Mouse (Mus musculus) liver, embryonic 12.5 days (tissue): ENCODE measurements at regions not wholly inside any gene's neighbourhood (a gene's known extent, or its start where the extent isn't known, plus 50 kb on each side); places are given as distances from the start of the nearest gene placed in this dataset.

ENCODE experiments used
- ATAC-seq: fragments of 200-750 bp; cut with Nextera tagmentation; 2 replicates; pipeline ENCODE4 v1.8.0; 2017; ENCODE audit warnings: moderate number of reproducible peaks, mild to moderate bottlenecking, moderate library complexity
- H3K27ac ChIP-seq: fragments of 300-500 bp; sonication (generic); 2 replicates; pipeline ENCODE4 v1.5.1; 2016; ENCODE audit warnings: mild to moderate bottlenecking
- H3K27me3 ChIP-seq: fragments of 300-500 bp; sonication (generic); replicated peaks from 2 replicates; pipeline ENCODE4 v1.6.1; 2016; ENCODE audit warnings: mild to moderate bottlenecking, moderate library complexity
- H3K36me3 ChIP-seq: fragments of 300-500 bp; sonication (generic); 2 replicates; pipeline ENCODE4 v1.6.1; 2016; ENCODE audit warnings: mild to moderate bottlenecking, moderate library complexity
- H3K4me1 ChIP-seq: fragments of 300-500 bp; sonication (generic); 2 replicates; pipeline ENCODE4 v1.6.1; 2016
- H3K4me2 ChIP-seq: fragments of 300-500 bp; sonication (generic); 2 replicates; pipeline ENCODE4 v1.6.1; 2016; ENCODE audit warnings: mild to moderate bottlenecking, moderate library complexity
- H3K4me3 ChIP-seq: fragments of 300-500 bp; sonication (generic); 2 replicates; pipeline ENCODE4 v1.5.1; 2016; ENCODE audit warnings: mild to moderate bottlenecking, moderate library complexity
- H3K9ac ChIP-seq: fragments of 300-500 bp; sonication (generic); 2 replicates; pipeline ENCODE4 v1.6.1; 2016; ENCODE audit warnings: mild to moderate bottlenecking, moderate library complexity
- H3K9me3 ChIP-seq: fragments of 300-500 bp; sonication (generic); replicated peaks from 2 replicates; pipeline ENCODE4 v1.6.1; 2016; ENCODE audit warnings: mild to moderate bottlenecking, moderate library complexity
- WGBS: fragments of 180-500 bp; shearing (Covaris S2); methylation state at CpG from one replicate; pipeline ENCODE4 v1.1.7; 2016; ENCODE audit not compliant: insufficient replicate concordance; 5-methylcytosine and 5-hydroxymethylcytosine counted together

DNA sequence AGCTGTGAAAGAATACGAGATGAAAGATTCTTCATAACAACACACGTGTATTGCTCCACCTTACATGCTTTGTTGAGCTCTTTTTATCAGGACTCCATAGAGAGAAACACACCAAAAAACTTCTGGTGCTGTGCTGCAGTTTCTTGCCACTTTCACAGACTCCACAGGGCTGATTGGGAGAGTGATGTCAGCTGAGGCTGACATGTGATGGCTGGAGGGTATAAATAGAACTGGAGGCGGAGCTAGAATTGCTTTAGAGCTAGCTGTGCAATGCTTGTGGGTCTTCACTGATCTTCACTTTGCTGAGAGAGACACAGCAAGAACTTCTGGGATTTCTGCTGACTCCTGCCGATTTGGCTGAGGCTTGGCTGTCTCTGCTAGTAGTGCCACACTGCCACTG lies 285.3 kb downstream of the Epha4 start:
- Histone ChIP-seq H3K4me1 (peaks cover 3% of the 10 kb centered on the region; the same call in 1 of the 2 replicates), H3K9me3 (no peaks in the 10 kb centered on the region), H3K4me3 (no peak overlapping the region), H3K27ac (no peak overlapping the region), H3K4me2 (no peak overlapping the region), H3K9ac (no peak overlapping the region), H3K27me3 (0 out of 2 replicates have a peak, but pooled peaks cover 3% of the 10 kb centered on the region), H3K36me3 (no peaks in the 10 kb centered on the region)
- WGBS = 67% methylated on average over 4 of the region's 4 CpGs
- no peak for ATAC-seq

DNA sequence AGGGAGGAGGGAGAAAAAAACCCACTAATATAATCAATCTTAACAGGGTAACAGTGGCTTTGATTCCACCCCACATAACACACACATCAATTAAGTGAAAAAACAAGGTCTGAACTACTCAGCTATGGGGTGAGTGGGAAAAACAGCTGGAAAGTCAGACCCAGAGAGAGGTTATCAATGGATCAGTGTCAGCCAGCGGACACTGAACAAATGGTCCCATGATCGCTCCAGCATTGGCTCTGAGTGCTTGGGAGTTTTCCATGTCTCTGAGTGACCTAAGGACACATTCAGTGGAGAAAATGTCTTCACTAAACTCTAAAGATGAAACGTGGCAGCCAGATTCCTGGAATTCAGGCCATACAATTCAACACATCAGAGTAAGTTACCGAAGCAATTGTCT lies 281.9 kb downstream of the Epha4 start:
- 0 out of 2 replicates have a peak, but pooled peaks cover 3% of the 10 kb centered on the region for H3K27me3 ChIP-seq
- H3K27ac ChIP-seq = no peak overlapping the region
- no peak overlapping the region for H3K4me2 ChIP-seq
- no peak overlapping the region for H3K4me3 ChIP-seq
- ATAC-seq = no peak
- 71% methylated on average over 4 of the region's 4 CpGs for WGBS
- no peaks in the 10 kb centered on the region for H3K4me1 ChIP-seq
- no peaks in the 10 kb centered on the region for H3K9me3 ChIP-seq
- no peaks in the 10 kb centered on the region for H3K36me3 ChIP-seq
- H3K9ac ChIP-seq = no peak overlapping the region

DNA sequence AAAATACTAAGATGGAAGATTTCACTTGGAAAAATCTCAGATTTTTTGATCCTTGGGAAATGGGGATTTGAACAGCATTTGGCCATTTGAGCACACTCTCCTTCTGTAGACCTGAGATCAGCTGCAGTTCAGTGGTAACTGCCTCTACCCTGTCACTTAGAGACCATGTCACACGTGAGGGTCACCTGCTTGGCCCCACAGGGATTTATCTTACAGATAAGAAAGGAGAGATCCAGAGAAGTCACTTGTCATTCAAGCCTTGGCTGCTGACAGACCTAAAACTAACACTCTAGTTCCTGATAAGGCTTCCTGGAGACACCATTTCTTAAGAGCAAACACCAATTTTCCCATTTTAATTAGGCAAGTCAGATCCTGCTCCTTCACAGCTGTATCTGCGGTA lies 270.2 kb downstream of the Epha4 start:
- no peak overlapping the region for H3K27ac ChIP-seq
- H3K4me2 ChIP-seq = no peak overlapping the region
- H3K4me1 ChIP-seq = no peaks in the 10 kb centered on the region
- 10% methylated on average over 2 of the region's 2 CpGs for WGBS
- H3K27me3 ChIP-seq = 0 out of 2 replicates have a peak, but pooled peaks cover 6% of the 10 kb centered on the region
- no peaks in the 10 kb centered on the region for H3K36me3 ChIP-seq
- H3K4me3 ChIP-seq = no peak overlapping the region
- H3K9ac ChIP-seq = no peak overlapping the region
- H3K9me3 ChIP-seq = no peaks in the 10 kb centered on the region
- ATAC-seq = no peak

DNA sequence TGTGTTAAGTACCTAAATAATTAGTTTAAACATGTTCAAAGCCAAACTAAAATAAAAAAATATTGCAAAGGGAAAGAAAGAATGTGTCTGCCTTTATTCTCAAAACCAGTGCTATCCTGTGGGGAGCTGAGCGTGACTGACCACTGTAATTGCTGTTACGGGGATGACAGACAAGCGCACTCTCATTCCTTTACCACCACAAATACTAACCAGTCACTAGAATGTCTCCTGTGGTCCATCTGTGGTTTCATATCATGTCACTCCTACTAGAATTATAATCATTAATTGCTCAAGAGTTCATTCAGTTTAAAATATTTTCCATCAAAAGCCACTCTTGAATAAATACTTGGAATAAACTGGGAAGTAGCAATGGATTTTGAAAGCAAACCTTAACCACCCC lies 268.8 kb downstream of the Epha4 start:
- H3K4me1 ChIP-seq = no peaks in the 10 kb centered on the region
- H3K27ac ChIP-seq = no peak overlapping the region
- no peak for ATAC-seq
- no peaks in the 10 kb centered on the region for H3K9me3 ChIP-seq
- no peaks in the 10 kb centered on the region for H3K36me3 ChIP-seq
- H3K4me2 ChIP-seq = no peak overlapping the region
- no peak overlapping the region for H3K9ac ChIP-seq
- 71% methylated on average over 3 of the region's 3 CpGs for WGBS
- 0 out of 2 replicates have a peak, but pooled peaks cover 6% of the 10 kb centered on the region for H3K27me3 ChIP-seq
- H3K4me3 ChIP-seq = no peak overlapping the region

DNA sequence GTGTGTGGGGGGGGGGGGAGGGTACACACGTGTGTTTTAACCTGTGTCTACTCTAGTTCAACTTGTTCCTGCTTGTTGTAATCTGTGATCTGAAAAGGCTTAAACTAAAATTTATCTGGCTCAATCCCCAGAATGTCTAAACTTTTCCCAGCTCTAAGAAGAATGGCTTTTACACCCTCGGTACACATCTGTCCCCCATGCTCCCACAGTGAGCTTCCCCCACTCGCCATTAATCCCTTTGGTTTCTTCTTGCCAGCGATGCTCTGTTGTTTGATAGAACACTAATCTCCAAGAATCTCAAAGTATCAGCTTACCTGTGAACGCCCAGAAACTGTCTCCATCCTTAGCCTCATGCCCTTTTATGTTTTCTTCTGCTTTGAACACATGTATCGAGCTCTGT lies 260.6 kb downstream of the Epha4 start:
- H3K36me3 ChIP-seq = no peaks in the 10 kb centered on the region
- ATAC-seq = no peak
- H3K9me3 ChIP-seq = no peaks in the 10 kb centered on the region
- no peak overlapping the region for H3K4me3 ChIP-seq
- H3K27ac ChIP-seq = no peak overlapping the region
- 62% methylated on average over 6 of the region's 6 CpGs for WGBS
- 0 out of 2 replicates have a peak, but pooled peaks cover 3% of the 10 kb centered on the region for H3K27me3 ChIP-seq
- H3K4me1 ChIP-seq = no peaks in the 10 kb centered on the region
- H3K4me2 ChIP-seq = no peak overlapping the region
- no peak overlapping the region for H3K9ac ChIP-seq

DNA sequence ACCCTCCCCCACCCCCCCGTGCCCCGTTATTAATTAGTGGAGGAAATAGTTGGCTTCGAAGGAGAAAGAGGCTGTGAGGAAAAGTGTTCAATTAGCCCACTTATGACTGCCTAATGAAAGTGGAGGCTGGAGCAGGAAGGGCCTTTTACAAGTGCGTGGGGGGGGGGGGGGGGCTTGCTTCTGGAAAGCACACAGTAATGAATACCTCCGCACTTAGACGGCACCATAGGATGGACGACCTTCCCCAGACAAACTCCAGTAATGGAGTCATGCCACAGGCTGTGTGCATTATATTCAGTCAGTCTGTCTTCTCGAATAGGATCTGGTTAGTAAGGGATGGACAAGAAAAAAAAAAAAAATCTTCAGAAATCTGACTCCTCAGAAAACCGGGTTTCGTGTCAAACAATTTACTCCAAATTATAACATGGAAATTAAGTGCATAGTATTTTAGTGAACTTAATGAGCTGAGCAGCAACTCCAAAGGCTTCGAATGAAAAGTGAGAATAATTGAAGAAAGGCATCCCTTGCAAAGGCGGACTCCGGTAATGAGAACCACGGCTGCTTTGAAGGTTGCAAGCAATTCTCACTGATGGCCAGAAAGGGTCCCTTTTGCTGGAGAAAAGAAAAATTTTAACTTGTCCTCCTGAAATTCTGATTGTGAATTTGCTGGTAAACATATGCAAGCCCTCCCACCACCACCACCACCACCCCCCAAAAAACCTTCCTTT lies 258.6 kb downstream of the Epha4 start:
- Histone ChIP-seq H3K9me3 (no peaks in the 10 kb centered on the region), H3K9ac (no peak overlapping the region), H3K4me3 (no peak overlapping the region), H3K27me3 (0 out of 2 replicates have a peak, but pooled peaks cover 3% of the 10 kb centered on the region), H3K4me2 (no peak overlapping the region), H3K36me3 (no peaks in the 10 kb centered on the region), H3K27ac (no peak overlapping the region), H3K4me1 (no peaks in the 10 kb centered on the region)
- ATAC-seq = no peak
- 70% methylated on average over 14 of the region's 14 CpGs for WGBS

DNA sequence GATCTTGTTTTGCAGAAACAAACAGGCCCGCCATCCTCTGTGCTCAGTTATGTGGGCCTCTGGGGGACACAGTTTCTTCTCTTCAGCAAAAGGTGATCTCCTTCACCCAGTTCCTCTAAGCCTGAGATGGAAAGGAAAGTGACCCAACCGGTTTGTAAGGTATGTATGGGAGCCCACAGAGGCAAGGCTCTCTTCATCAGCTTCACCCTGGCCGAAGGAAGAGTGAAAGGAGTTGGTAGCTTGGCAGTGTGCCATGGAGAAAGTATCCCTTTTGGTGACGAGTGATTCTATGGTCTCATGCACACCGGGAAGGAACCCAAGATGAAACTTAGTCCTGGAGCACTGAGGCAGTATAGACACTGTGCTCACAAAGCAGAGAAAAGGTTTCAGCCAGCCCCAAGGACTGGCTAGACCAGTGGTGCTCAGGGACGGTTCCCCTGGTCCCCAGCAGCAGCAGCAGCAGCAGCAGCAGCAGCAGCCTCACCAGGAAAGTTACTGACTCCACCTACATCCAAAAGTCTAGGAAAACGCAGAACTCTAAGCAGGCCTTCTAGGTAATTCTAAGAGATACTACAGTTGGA lies 256.1 kb downstream of the Epha4 start:
- Histone ChIP-seq H3K9ac (no peak overlapping the region), H3K4me2 (no peak overlapping the region), H3K27me3 (0 out of 2 replicates have a peak, but pooled peaks cover 3% of the 10 kb centered on the region), H3K4me1 (no peaks in the 10 kb centered on the region), H3K36me3 (no peaks in the 10 kb centered on the region), H3K27ac (no peak overlapping the region), H3K9me3 (no peaks in the 10 kb centered on the region), H3K4me3 (no peak overlapping the region)
- ATAC-seq = no peak
- WGBS = 52% methylated on average over 7 of the region's 7 CpGs

DNA sequence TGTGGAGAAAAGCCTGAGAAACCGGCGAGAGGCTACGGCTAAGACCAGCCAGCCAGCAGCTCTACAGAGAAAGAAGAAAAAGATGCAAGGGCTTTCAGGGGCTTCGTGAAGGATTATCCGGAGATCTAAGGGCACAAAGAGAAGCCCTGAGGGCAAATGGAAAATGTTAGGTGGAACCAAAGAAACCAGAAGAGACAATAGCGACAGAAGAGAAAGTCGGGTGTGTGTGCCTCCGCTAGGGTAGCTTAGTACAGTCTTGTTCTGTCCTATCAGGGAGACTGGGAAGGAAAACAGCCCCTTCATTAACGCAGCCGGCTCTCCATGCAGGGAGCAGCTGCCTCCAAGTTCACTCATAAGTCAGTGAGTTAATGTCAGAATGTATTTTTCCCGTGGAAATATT lies 255.1 kb downstream of the Epha4 start:
- no peak overlapping the region for H3K27ac ChIP-seq
- H3K4me2 ChIP-seq = no peak overlapping the region
- H3K4me1 ChIP-seq = no peaks in the 10 kb centered on the region
- 69% methylated on average over 11 of the region's 11 CpGs for WGBS
- no peaks in the 10 kb centered on the region for H3K36me3 ChIP-seq
- H3K9ac ChIP-seq = no peak overlapping the region
- no peaks in the 10 kb centered on the region for H3K9me3 ChIP-seq
- ATAC-seq = no peak
- H3K4me3 ChIP-seq = no peak overlapping the region
- H3K27me3 ChIP-seq = 0 out of 2 replicates have a peak, but pooled peaks cover 3% of the 10 kb centered on the region

DNA sequence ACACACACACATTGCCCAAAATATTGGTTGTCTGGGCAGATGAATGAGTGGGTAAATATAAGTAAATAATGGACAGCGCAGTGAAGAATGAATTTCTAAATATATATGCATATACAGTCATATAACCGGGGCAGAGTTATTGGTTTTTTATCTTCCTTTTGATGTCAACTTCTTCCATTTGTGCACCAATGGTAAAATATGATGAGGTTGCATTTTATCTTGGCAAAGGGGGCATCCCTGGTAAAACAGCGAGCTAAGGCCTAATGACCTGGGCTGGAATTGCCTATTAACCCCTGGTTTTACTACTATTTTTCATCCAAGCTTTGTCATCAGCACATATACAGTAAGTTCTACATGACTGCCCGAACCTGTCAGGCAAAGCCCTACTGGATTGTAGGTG lies 253.2 kb downstream of the Epha4 start:
- Histone ChIP-seq H3K4me1 (no peaks in the 10 kb centered on the region), H3K4me3 (no peak overlapping the region), H3K27me3 (no peaks in the 10 kb centered on the region), H3K27ac (no peak overlapping the region), H3K9me3 (no peaks in the 10 kb centered on the region), H3K36me3 (no peaks in the 10 kb centered on the region), H3K9ac (no peak overlapping the region), H3K4me2 (no peak overlapping the region)
- WGBS = 69% methylated on average over 4 of the region's 4 CpGs
- no peak for ATAC-seq

DNA sequence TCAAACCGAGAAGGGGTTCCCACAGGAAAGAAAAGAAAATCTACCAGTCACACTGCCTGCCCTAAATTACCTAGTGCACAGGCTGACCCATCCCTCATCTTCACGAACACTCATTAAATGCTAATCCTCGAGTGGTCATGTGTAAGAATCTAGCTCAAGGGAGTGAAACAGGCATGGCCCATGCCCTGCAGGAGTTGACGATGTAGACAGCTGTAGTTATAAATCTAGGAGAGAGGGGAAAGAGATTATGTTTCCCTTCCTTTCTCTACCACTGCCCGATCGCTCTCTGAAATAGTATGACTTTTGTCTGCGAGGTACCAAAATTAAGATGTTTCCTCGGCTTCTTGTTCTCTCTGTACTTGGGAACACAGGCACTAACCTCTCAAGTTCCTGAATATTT lies 249.2 kb downstream of the Epha4 start:
- Histone ChIP-seq H3K27ac (no peak overlapping the region), H3K4me1 (no peaks in the 10 kb centered on the region), H3K4me2 (no peak overlapping the region), H3K9me3 (no peaks in the 10 kb centered on the region), H3K36me3 (no peaks in the 10 kb centered on the region), H3K27me3 (no peaks in the 10 kb centered on the region), H3K4me3 (no peak overlapping the region), H3K9ac (no peak overlapping the region)
- WGBS = 65% methylated on average over 8 of the region's 8 CpGs
- ATAC-seq = no peak

DNA sequence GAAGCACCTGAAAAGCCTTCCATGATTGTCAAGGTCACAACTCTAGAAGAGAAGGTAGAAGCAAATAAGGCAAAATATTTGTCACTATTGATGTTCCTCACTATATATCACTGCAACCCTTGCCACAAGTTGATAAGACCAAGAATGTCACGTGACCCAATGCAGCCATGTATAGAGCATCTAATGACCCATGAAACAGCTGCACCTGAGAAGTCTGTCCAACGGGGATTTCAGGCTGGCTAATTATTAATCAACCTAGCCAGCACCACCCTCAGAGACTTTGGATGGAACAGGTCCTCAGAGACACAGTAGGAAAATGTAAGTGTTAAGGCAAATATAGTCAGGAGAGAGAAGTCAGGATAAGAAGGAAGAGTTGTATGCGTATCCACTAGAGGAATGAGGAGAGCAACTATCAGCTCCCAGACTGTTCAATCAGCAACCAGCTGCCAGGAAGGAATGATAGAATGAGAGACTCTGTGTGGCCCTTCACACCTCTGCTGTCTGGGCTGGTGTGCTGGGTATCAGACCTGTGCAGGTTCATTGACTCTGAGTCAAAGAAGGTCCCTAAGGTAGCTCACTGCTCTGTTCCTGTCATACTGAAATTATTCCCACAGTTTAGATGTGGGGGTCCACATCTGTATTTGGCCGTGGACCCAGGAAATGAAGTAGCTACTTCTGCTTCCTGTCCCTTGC lies 247.4 kb downstream of the Epha4 start:
- H3K4me2 ChIP-seq = no peak overlapping the region
- H3K27me3 ChIP-seq = no peaks in the 10 kb centered on the region
- WGBS = 64% methylated on average over 4 of the region's 4 CpGs
- no peak overlapping the region for H3K9ac ChIP-seq
- no peak overlapping the region for H3K4me3 ChIP-seq
- no peak overlapping the region for H3K27ac ChIP-seq
- no peaks in the 10 kb centered on the region for H3K36me3 ChIP-seq
- H3K4me1 ChIP-seq = no peaks in the 10 kb centered on the region
- ATAC-seq = no peak
- H3K9me3 ChIP-seq = no peaks in the 10 kb centered on the region

DNA sequence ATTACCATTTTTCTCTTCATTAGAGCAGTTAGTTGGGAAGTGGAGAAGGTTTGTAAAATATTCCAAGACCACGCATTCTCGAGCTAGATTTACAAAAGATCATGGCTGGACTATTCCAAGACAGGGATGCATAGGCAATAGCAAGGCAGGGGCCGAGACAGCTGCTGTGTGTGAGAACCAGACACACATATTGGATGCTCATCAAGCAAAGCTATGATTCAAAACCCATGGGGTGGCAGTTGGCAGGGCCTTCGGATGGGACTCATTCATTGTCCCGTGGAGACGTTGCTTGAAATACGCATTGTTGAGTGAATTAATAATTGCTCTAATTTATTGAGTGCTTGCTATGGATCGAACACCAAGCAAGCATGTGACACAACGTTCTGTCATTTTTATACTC lies 239.6 kb downstream of the Epha4 start:
- Histone ChIP-seq H3K9ac (no peak overlapping the region), H3K36me3 (no peaks in the 10 kb centered on the region), H3K4me3 (no peak overlapping the region), H3K9me3 (no peaks in the 10 kb centered on the region), H3K27ac (no peak overlapping the region), H3K4me2 (no peak overlapping the region), H3K27me3 (no peaks in the 10 kb centered on the region), H3K4me1 (peaks cover 16% of the 10 kb centered on the region)
- WGBS = 78% methylated on average over 9 of the region's 9 CpGs
- ATAC-seq = no peak
